Mouse (Mus musculus) CH12.LX (cell line): ENCODE measurements around the gene Fn1.

Source experiments
- CTCF ChIP-seq, 2 experiments: IDR thresholded peaks in 1 of 2; conservative IDR thresholded peaks in 1 of 2; 2 replicates each; pipeline ENCODE4 v1.5.1; 2011 to 2012; ENCODE audit warnings: low read depth in 2 of 2, low read length in 2 of 2, improper control_type of control experiment in 1 of 2, inconsistent platforms in 1 of 2, mild to moderate bottlenecking in 1 of 2, moderate library complexity in 1 of 2
- GABPA ChIP-seq: IDR thresholded peaks from 2 replicates; pipeline ENCODE4 v1.6.1; 2012; ENCODE audit warnings: low read depth, low read length, improper control_type of control experiment, inconsistent platforms; ENCODE audit not compliant: insufficient replicate concordance
- MXI1 ChIP-seq: IDR thresholded peaks from 2 replicates; pipeline ENCODE4 v1.6.1; 2011; ENCODE audit warnings: mild to moderate bottlenecking, low read depth, low read length, improper control_type of control experiment
- RCOR1 ChIP-seq: conservative IDR thresholded peaks from 2 replicates; pipeline ENCODE4 v1.6.1; 2012; ENCODE audit warnings: low read depth, mild to moderate bottlenecking, inconsistent platforms, low read length, improper control_type of control experiment
- TCF12 ChIP-seq: IDR thresholded peaks from 2 replicates; pipeline ENCODE4 v1.6.1; 2014; ENCODE audit warnings: low read depth, mild to moderate bottlenecking, inconsistent platforms, low read length, improper control_type of control experiment

GRCm38 (mm10) chr1:71663242-71663641 is 10.2 kb upstream of the Fn1 start:
- TF ChIP-seq GABPA, result no peak
- TF ChIP-seq TCF12, result no peak
- TF ChIP-seq RCOR1, result no peak
- no peak for TF ChIP-seq MXI1
- TF ChIP-seq CTCF (conservative IDR thresholded peaks at IDR 0.05 in 1 of 2, IDR thresholded peaks at IDR 0.05 in 1 of 2; ENCODE audit: low read depth in 2 of 2, low read length in 2 of 2), result no peak
